Mouse (Mus musculus): ENCODE measurements around the gene Zmynd10. TPM values are rescaled to one million over a fixed set of nuclear protein-coding genes. Genes with fewer than 3 reads are reported as not detected.
A peak's percentile ranks its signal among the peaks of the same experiment; 100 is the strongest.

The Zmynd10 gene
- polyA plus RNA-seq, 1 experiment from 2014 or later = 0.93 TPM

GRCm38 (mm10) chr9:107586974-107587832 is 40.1 kb downstream of the Zmynd10 start, which contains the start of gene Ifrd2:
Ifrd2 (plus strand) TSS chr9:107587642.
- ATAC-seq (replicated peaks; ENCODE audit: insufficient number of reproducible peaks, low FRiP score, low TSS enrichment, low read depth) = peak; percentile 95

GRCm38 (mm10) chr9:107587833-107588639 is 40.9 kb downstream of the Zmynd10 start:
- peak; percentile 64 for DNase-seq (ENCODE audit: low spot score)
- Histone ChIP-seq H3K4me3 (ENCODE audit: low read depth, low read length) (peak overlapping the region; percentile 45), H3K9me3 (replicated peaks; ENCODE audit: control insufficient read depth, low read length) (no peaks in the 10 kb centered on the region), H3K27me3 (ENCODE audit: control insufficient read depth, insufficient read depth, low read length) (no peaks in the 10 kb centered on the region), H3K36me3 (replicated peaks; ENCODE audit: control insufficient read depth, insufficient read depth, low read depth, low read length) (peaks cover 8% of the 10 kb centered on the region), H3K27ac (replicated peaks; ENCODE audit: low read depth, low read length) (no peak overlapping the region), H3K9ac (replicated peaks; ENCODE audit: low read length) (peak overlapping the region; percentile 22), H3K4me1 (ENCODE audit: control insufficient read depth, insufficient read depth, low read length) (peaks cover 3% of the 10 kb centered on the region), H3K4me2 (ENCODE audit: low read depth, low read length) (peak overlapping the region; percentile 56)
- no peak for ATAC-seq (replicated peaks; ENCODE audit: insufficient number of reproducible peaks, low FRiP score, low TSS enrichment, low read depth)
- WGBS = 5% methylated on average over 33 of the region's 33 CpGs

More at GRCm38 (mm10) chr9:107586974-107587832, 40.1 kb downstream of the Zmynd10 start, which contains the start of gene Ifrd2:
- no peaks in the 10 kb centered on the region for H3K27me3 ChIP-seq (ENCODE audit: control insufficient read depth, insufficient read depth, low read length)
- H3K4me2 ChIP-seq (ENCODE audit: low read depth, low read length) = peak within 1 kb of the TSS; percentile 56
- DNase-seq (ENCODE audit: low spot score) = peak; percentile 100
- WGBS = 14% methylated on average over 46 of the region's 46 CpGs
- peak within 1 kb of the TSS; percentile 22 for H3K9ac ChIP-seq (replicated peaks; ENCODE audit: low read length)
- H3K27ac ChIP-seq (replicated peaks; ENCODE audit: low read depth, low read length) = no peak within 1 kb of the TSS
- peaks cover 3% of the 10 kb centered on the region for H3K4me1 ChIP-seq (ENCODE audit: control insufficient read depth, insufficient read depth, low read length)
- H3K36me3 ChIP-seq (replicated peaks; ENCODE audit: control insufficient read depth, insufficient read depth, low read depth, low read length) = peaks cover 5% of the 10 kb centered on the region
- peak within 1 kb of the TSS; percentile 45 for H3K4me3 ChIP-seq (ENCODE audit: low read depth, low read length)
- H3K9me3 ChIP-seq (replicated peaks; ENCODE audit: control insufficient read depth, low read length) = no peaks in the 10 kb centered on the region

- Histone ChIP-seq H3K27me3 (ENCODE audit: control insufficient read depth, insufficient read depth, low read length) (no peaks in the 10 kb centered on the region), H3K4me1 (ENCODE audit: control insufficient read depth, insufficient read depth, low read length) (peaks cover 3% of the 10 kb centered on the region), H3K4me3 (ENCODE audit: low read depth, low read length) (no peak overlapping the region), H3K4me2 (ENCODE audit: low read depth, low read length) (no peak overlapping the region), H3K36me3 (replicated peaks; ENCODE audit: control insufficient read depth, insufficient read depth, low read depth, low read length) (peaks cover 11% of the 10 kb centered on the region), H3K9me3 (replicated peaks; ENCODE audit: control insufficient read depth, low read length) (no peaks in the 10 kb centered on the region), H3K9ac (replicated peaks; ENCODE audit: low read length) (no peak overlapping the region), H3K27ac (replicated peaks; ENCODE audit: low read depth, low read length) (no peak overlapping the region)
- 90% methylated on average over 25 of the region's 25 CpGs for WGBS
- DNase-seq (ENCODE audit: low spot score) (no peak), ATAC-seq (replicated peaks; ENCODE audit: insufficient number of reproducible peaks, low FRiP score, low TSS enrichment, low read depth) (no peak)
Observed at GRCm38 (mm10) chr9:107590058-107590772, 43.1 kb downstream of the Zmynd10 start.

GRCm38 (mm10) chr9:107590773-107591060 is 43.6 kb downstream of the Zmynd10 start:
- Histone ChIP-seq H3K27me3 (ENCODE audit: control insufficient read depth, insufficient read depth, low read length) (no peaks in the 10 kb centered on the region), H3K27ac (replicated peaks; ENCODE audit: low read depth, low read length) (no peak overlapping the region), H3K9ac (replicated peaks; ENCODE audit: low read length) (no peak overlapping the region), H3K4me1 (ENCODE audit: control insufficient read depth, insufficient read depth, low read length) (peaks cover 3% of the 10 kb centered on the region), H3K4me2 (ENCODE audit: low read depth, low read length) (no peak overlapping the region), H3K36me3 (replicated peaks; ENCODE audit: control insufficient read depth, insufficient read depth, low read depth, low read length) (peaks cover 11% of the 10 kb centered on the region), H3K9me3 (replicated peaks; ENCODE audit: control insufficient read depth, low read length) (no peaks in the 10 kb centered on the region), H3K4me3 (ENCODE audit: low read depth, low read length) (no peak overlapping the region)
- ATAC-seq (replicated peaks; ENCODE audit: insufficient number of reproducible peaks, low FRiP score, low TSS enrichment, low read depth) = no peak
- no peak for DNase-seq (ENCODE audit: low spot score)
- 99% methylated on average over 6 of the region's 6 CpGs for WGBS

- Histone ChIP-seq H3K36me3 (replicated peaks; ENCODE audit: control insufficient read depth, insufficient read depth, low read depth, low read length) (peaks cover 11% of the 10 kb centered on the region), H3K4me1 (ENCODE audit: control insufficient read depth, insufficient read depth, low read length) (peaks cover 1% of the 10 kb centered on the region), H3K27ac (replicated peaks; ENCODE audit: low read depth, low read length) (no peak overlapping the region), H3K9me3 (replicated peaks; ENCODE audit: control insufficient read depth, low read length) (no peaks in the 10 kb centered on the region), H3K27me3 (ENCODE audit: control insufficient read depth, insufficient read depth, low read length) (no peaks in the 10 kb centered on the region), H3K9ac (replicated peaks; ENCODE audit: low read length) (no peak overlapping the region), H3K4me2 (ENCODE audit: low read depth, low read length) (no peak overlapping the region), H3K4me3 (ENCODE audit: low read depth, low read length) (no peak overlapping the region)
- DNase-seq (ENCODE audit: low spot score) (no peak), ATAC-seq (replicated peaks; ENCODE audit: insufficient number of reproducible peaks, low FRiP score, low TSS enrichment, low read depth) (no peak)
- WGBS = 83% methylated on average over 11 of the region's 11 CpGs
Observed at GRCm38 (mm10) chr9:107593101-107593976, 46.2 kb downstream of the Zmynd10 start.

- no peak overlapping the region for H3K9ac ChIP-seq (replicated peaks; ENCODE audit: low read length)
- no peaks in the 10 kb centered on the region for H3K4me1 ChIP-seq (ENCODE audit: control insufficient read depth, insufficient read depth, low read length)
- no peaks in the 10 kb centered on the region for H3K9me3 ChIP-seq (replicated peaks; ENCODE audit: control insufficient read depth, low read length)
- H3K36me3 ChIP-seq (replicated peaks; ENCODE audit: control insufficient read depth, insufficient read depth, low read depth, low read length) = peaks cover 11% of the 10 kb centered on the region
- no peak overlapping the region for H3K4me3 ChIP-seq (ENCODE audit: low read depth, low read length)
- no peak overlapping the region for H3K4me2 ChIP-seq (ENCODE audit: low read depth, low read length)
- DNase-seq (ENCODE audit: low spot score) (no peak), ATAC-seq (replicated peaks; ENCODE audit: insufficient number of reproducible peaks, low FRiP score, low TSS enrichment, low read depth) (no peak)
- H3K27ac ChIP-seq (replicated peaks; ENCODE audit: low read depth, low read length) = no peak overlapping the region
- 78% methylated on average over 8 of the region's 8 CpGs for WGBS
- H3K27me3 ChIP-seq (ENCODE audit: control insufficient read depth, insufficient read depth, low read length) = no peaks in the 10 kb centered on the region
Observed at GRCm38 (mm10) chr9:107594281-107595062, 47.4 kb downstream of the Zmynd10 start.

All from embryonic facial prominence, embryonic 11.5 days (tissue).